Mouse (Mus musculus) kidney, adult 8-10 months (tissue): ENCODE results near the gene E4f1.

Source experiments
- DNase-seq, 2 experiments: peaks; one replicate each; pipeline ENCODE4 v3.0.0; 2022

Gene E4f1

DNA sequence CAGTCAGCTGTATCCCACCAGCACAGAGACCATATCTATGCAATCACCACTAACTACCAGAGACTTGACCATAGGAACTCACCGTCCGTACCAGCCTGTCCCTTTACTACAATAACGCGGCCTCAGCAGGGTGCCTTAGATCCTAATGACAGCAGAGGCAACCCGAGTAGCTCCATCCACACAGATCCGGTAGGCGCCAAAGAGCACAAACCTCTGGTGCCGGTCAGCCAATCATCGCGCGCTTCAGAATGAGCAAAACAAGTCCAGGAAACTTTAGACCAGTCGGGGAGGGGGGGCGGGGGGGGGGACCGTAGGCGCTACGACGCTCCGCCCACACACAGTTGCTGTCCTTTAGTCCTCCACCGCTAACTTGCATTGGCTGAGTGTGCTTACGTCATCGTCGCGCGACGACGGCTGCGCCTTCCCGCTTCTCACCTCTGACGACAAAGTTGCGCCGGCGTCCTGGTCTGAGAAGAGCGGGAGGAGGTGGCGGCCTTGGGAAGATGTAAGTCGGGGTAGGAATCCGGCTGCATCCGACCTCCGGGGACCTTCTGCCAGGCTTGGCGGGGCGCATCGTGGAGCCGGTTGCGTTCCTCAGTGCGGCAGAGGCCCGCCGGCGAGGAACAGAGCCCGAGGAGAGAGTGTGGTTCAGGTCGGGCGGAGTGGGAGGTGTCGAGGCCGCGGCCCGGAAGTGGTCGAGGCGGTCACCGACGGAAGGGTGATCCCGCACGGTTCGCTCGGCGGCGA, 55.7 kb downstream of the E4f1 start, which contains the start of gene Rnps1:
Gene Rnps1 (plus strand): TSS at position 336 of the 747 bp plus-strand sequence.
- peak; percentile 90 to 92 for DNase-seq

GRCm38 (mm10) chr17:24413557-24414211, 56.4 kb downstream of the E4f1 start:
- DNase-seq = no peak

DNA sequence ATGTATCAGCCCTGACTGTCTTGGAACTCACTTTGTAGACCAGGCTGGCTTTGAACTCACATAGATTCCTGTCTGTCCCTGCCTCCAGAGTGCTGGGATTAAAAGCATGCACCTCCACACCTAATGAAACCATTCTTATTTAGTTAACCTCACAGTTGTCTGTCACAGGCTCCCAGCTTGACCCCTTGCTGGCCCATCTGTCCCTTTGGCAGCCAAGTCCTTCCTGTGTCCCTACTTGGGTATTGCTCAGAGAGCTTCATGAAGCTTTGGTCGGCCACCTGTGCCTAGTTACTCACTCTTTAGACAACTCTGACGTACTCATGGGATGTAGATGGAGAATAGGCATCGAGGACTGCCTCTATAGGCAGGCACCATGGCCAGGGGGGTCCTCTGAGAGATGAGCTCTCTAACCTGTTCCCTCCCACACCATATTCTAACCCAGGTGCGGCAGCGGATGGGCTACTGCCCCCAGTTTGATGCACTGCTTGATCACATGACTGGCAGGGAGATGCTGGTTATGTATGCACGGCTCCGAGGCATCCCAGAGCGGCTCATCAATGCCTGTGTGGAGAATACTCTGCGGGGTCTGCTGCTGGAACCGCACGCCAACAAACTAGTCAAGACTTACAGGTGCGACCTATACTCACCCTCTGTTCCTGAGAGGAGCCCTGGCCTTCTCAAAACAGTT, 62.9 kb downstream of the E4f1 start:
- no peak for DNase-seq

DNA sequence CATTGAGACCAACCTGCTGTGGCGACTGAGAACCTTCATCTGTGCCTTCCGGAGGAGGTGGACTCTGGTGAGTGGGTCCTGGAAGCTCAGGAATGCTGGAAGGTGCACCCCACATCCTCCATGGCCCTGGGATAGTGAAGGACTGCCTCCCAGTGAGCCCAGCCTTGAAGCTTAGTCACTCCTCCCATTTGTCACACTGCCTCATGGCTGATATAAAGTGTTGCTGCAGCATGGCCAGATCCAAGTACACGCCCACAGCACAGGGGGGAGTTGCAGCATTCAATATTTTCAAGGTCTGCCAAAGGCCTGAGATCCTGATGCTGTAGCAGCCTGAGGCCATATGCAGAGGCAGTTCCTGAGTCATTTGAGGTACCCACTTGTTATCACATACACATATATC, 67.7 kb downstream of the E4f1 start:
- no peak for DNase-seq

DNA sequence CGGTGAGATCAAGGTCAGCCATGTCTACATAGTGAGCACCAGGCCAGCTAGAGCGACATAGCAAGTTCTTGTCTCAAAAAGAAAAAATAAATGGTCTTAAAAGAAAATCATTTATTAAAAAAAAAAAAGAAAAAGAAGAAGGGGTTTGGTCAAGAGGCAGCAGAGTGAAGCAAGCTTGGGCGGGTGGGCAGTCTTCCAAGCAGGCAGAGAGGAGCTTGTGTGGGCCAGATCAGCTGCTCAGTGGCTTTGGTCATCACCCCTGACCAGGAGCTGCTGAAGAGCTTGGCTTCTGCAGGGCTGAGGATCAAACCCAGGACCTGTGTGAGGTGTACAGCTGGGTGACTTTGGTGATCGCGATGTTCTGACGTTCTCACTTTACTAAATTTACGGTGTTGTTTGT, 75.7 kb downstream of the E4f1 start:
- no peak for DNase-seq
